Mouse (Mus musculus) ES-Bruce4 (cell line): ENCODE data around the gene Card6.

ENCODE experiments used
- CTCF ChIP-seq: IDR thresholded peaks from one replicate; pipeline ENCODE4 v1.8.1; 2011; ENCODE audit warnings: low read depth, low read length
- EP300 ChIP-seq: IDR thresholded peaks from 2 replicates; pipeline ENCODE4 v1.6.1; 2011; ENCODE audit warnings: low read depth, low read length; ENCODE audit not compliant: insufficient read depth
- POLR2A ChIP-seq: IDR thresholded peaks from one replicate; pipeline ENCODE4 v1.8.1; 2011; ENCODE audit warnings: low read length; ENCODE audit not compliant: insufficient read depth

DNA sequence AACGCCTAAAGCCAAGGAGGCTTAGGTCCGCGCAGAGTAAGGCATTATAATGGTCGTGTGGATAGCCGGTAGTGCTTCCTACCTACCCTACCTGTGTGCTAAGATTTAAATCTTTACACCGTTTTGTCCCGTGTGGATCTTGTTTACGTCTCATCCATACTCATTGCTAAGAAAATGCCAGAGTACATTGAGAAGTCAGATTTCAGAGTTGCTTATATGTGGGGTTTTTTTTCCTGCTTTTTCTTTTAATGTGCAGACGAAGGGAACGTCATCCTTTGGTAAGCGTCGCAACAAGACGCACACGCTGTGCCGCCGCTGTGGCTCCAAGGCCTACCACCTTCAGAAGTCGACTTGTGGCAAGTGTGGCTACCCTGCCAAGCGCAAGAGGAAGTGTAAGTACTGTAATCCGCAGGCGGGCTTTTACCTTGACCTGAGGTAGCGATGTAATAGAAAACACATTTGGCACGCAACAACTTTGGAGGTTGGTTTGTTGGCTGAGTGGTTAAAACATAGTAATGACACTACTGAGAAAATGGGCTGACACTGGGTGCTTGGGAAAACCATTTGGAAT lies 8.8 kb upstream of the Card6 start:
- TF ChIP-seq CTCF, result no peak
- TF ChIP-seq POLR2A, result no peak
- no peak for TF ChIP-seq EP300
